Mouse (Mus musculus): Measurements from ENCODE around the gene Ifitm5. TPM values are rescaled to one million over a fixed set of nuclear protein-coding genes. Genes with fewer than 3 reads are reported as not detected.

Ifitm5 gene
- polyA plus RNA-seq, 1 experiment from 2014 or later: 2.4 TPM

- Histone ChIP-seq H3K4me1 (ENCODE audit: control insufficient read depth, insufficient read depth, low read length) (peaks cover 27% of the 10 kb centered on the region), H3K9me3 (ENCODE audit: control insufficient read depth, low read length) (no peaks in the 10 kb centered on the region), H3K27ac (ENCODE audit: low read length) (no peak overlapping the region), H3K4me2 (ENCODE audit: low read depth, low read length) (no peak overlapping the region), H3K9ac (ENCODE audit: low read depth, low read length) (no peak overlapping the region), H3K36me3 (ENCODE audit: control insufficient read depth, insufficient read depth, low read length) (no peaks in the 10 kb centered on the region), H3K4me3 (ENCODE audit: low read length) (no peak overlapping the region), H3K27me3 (replicated peaks; ENCODE audit: control insufficient read depth, insufficient read depth, low read length) (no peaks in the 10 kb centered on the region)
- no peak for ATAC-seq
- WGBS: 49% methylated on average over 3 of the region's 3 CpGs
These were observed 11.7 kb downstream of the Ifitm5 start for GRCm38 (mm10) chr7:140938436-140938835.

- Histone ChIP-seq H3K36me3 (ENCODE audit: control insufficient read depth, insufficient read depth, low read length) (peaks cover 11% of the 10 kb centered on the region; the same call in 1 of the 2 replicates), H3K9ac (ENCODE audit: low read depth, low read length) (no peak overlapping the region), H3K4me3 (ENCODE audit: low read length) (no peak overlapping the region), H3K4me1 (ENCODE audit: control insufficient read depth, insufficient read depth, low read length) (peaks cover 3% of the 10 kb centered on the region), H3K27ac (ENCODE audit: low read length) (no peak overlapping the region), H3K27me3 (replicated peaks; ENCODE audit: control insufficient read depth, insufficient read depth, low read length) (peaks cover 13% of the 10 kb centered on the region), H3K4me2 (ENCODE audit: low read depth, low read length) (no peak overlapping the region), H3K9me3 (ENCODE audit: control insufficient read depth, low read length) (no peaks in the 10 kb centered on the region)
- WGBS: 90% methylated on average over 6 of the region's 6 CpGs
- ATAC-seq: no peak
These were observed 22.9 kb downstream of the Ifitm5 start for GRCm38 (mm10) chr7:140927181-140927580.

- H3K4me2 ChIP-seq (ENCODE audit: low read depth, low read length): peak overlapping the region; percentile 78
- 24% methylated on average over 30 of the region's 30 CpGs for WGBS
- peaks cover 11% of the 10 kb centered on the region for H3K4me1 ChIP-seq (ENCODE audit: control insufficient read depth, insufficient read depth, low read length)
- H3K36me3 ChIP-seq (ENCODE audit: control insufficient read depth, insufficient read depth, low read length): peaks cover 11% of the 10 kb centered on the region; the same call in 1 of the 2 replicates
- no peak for ATAC-seq
- H3K9me3 ChIP-seq (ENCODE audit: control insufficient read depth, low read length): no peaks in the 10 kb centered on the region
- H3K27ac ChIP-seq (ENCODE audit: low read length): peak overlapping the region; percentile 78
- H3K27me3 ChIP-seq (replicated peaks; ENCODE audit: control insufficient read depth, insufficient read depth, low read length): peaks cover 24% of the 10 kb centered on the region
- H3K4me3 ChIP-seq (ENCODE audit: low read length): peak overlapping the region; percentile 56
- peak overlapping the region; percentile 62 for H3K9ac ChIP-seq (ENCODE audit: low read depth, low read length)
These were observed 26.9 kb downstream of the Ifitm5 start for GRCm38 (mm10) chr7:140923070-140923775.

GRCm38 (mm10) chr7:140922398-140923069 lies 27.6 kb downstream of the Ifitm5 start:
- H3K9me3 ChIP-seq (ENCODE audit: control insufficient read depth, low read length): no peaks in the 10 kb centered on the region
- H3K4me2 ChIP-seq (ENCODE audit: low read depth, low read length): peak overlapping the region; percentile 78
- peaks cover 24% of the 10 kb centered on the region for H3K27me3 ChIP-seq (replicated peaks; ENCODE audit: control insufficient read depth, insufficient read depth, low read length)
- peak; percentile 21; the same call in 1 of the 2 replicates for ATAC-seq
- H3K4me3 ChIP-seq (ENCODE audit: low read length): peak overlapping the region; percentile 56
- WGBS: 1% methylated on average over 49 of the region's 49 CpGs
- peak overlapping the region; percentile 78 for H3K27ac ChIP-seq (ENCODE audit: low read length)
- H3K4me1 ChIP-seq (ENCODE audit: control insufficient read depth, insufficient read depth, low read length): peaks cover 11% of the 10 kb centered on the region
- peak overlapping the region; percentile 62 for H3K9ac ChIP-seq (ENCODE audit: low read depth, low read length)
- peaks cover 7% of the 10 kb centered on the region; the same call in 1 of the 2 replicates for H3K36me3 ChIP-seq (ENCODE audit: control insufficient read depth, insufficient read depth, low read length)

GRCm38 (mm10) chr7:140921225-140921975 lies 28.7 kb downstream of the Ifitm5 start:
- Histone ChIP-seq H3K27ac (ENCODE audit: low read length) (peak overlapping the region; percentile 89), H3K4me2 (ENCODE audit: low read depth, low read length) (peak overlapping the region; percentile 78), H3K27me3 (replicated peaks; ENCODE audit: control insufficient read depth, insufficient read depth, low read length) (peaks cover 24% of the 10 kb centered on the region), H3K4me1 (ENCODE audit: control insufficient read depth, insufficient read depth, low read length) (peaks cover 14% of the 10 kb centered on the region), H3K4me3 (ENCODE audit: low read length) (peak overlapping the region; percentile 56), H3K36me3 (ENCODE audit: control insufficient read depth, insufficient read depth, low read length) (peaks cover 3% of the 10 kb centered on the region; the same call in 1 of the 2 replicates), H3K9ac (ENCODE audit: low read depth, low read length) (peak overlapping the region; percentile 62), H3K9me3 (ENCODE audit: control insufficient read depth, low read length) (no peaks in the 10 kb centered on the region)
- 33% methylated on average over 22 of the region's 22 CpGs for WGBS
- 0 out of 2 replicates have a peak, but pooled peaks have one; percentile 1 for ATAC-seq

DNA sequence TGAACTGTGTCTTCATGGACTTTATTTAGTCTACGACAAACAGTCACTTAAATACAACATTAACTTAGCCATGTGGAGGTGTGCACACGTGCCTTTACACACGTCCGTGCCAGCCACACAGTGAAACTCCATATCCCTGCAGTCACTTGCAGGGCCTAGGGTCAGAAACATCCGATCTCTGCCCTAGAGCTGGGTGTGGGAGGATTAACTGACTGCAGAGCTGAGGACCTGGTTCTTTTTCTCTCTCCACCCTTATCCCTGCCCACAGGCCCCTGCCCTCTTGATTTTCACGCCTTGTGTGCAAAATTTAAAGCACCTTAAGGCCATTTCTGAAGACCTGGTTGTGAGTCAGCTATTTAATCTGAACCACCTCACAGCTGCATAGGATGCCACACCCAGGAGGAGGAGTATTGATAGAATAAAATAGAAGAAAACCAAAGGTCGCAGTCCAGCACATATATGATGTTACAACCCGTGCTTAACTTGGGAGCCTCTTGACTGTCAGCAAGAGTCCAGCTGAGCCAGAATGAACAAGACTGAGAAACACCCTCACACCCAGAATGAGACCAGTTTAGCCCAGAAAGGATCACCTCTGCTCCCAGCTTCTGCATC lies 29.6 kb downstream of the Ifitm5 start, which contains the start of gene Nlrp6:
Nlrp6 (plus strand) TSS at position 485 of the 612 bp plus-strand sequence.
- Histone ChIP-seq H3K9ac (ENCODE audit: low read depth, low read length) (peak within 1 kb of the TSS; percentile 62), H3K36me3 (ENCODE audit: control insufficient read depth, insufficient read depth, low read length) (peaks cover 3% of the 10 kb centered on the region; the same call in 1 of the 2 replicates), H3K4me3 (ENCODE audit: low read length) (peak within 1 kb of the TSS; percentile 56), H3K9me3 (ENCODE audit: control insufficient read depth, low read length) (no peaks in the 10 kb centered on the region), H3K27ac (ENCODE audit: low read length) (peak within 1 kb of the TSS; percentile 89), H3K4me2 (ENCODE audit: low read depth, low read length) (peak within 1 kb of the TSS; percentile 78), H3K4me1 (ENCODE audit: control insufficient read depth, insufficient read depth, low read length) (peaks cover 16% of the 10 kb centered on the region), H3K27me3 (replicated peaks; ENCODE audit: control insufficient read depth, insufficient read depth, low read length) (peaks cover 24% of the 10 kb centered on the region)
- ATAC-seq: peak; percentile 81
- 52% methylated on average over 8 of the region's 8 CpGs for WGBS

GRCm38 (mm10) chr7:140919911-140920310 lies 30.2 kb downstream of the Ifitm5 start:
- 43% methylated on average over 4 of the region's 4 CpGs for WGBS
- peak overlapping the region; percentile 1; the same call in 1 of the 2 replicates for H3K4me2 ChIP-seq (ENCODE audit: low read depth, low read length)
- H3K27ac ChIP-seq (ENCODE audit: low read length): peak overlapping the region; percentile 89
- H3K4me3 ChIP-seq (ENCODE audit: low read length): no peak overlapping the region
- H3K36me3 ChIP-seq (ENCODE audit: control insufficient read depth, insufficient read depth, low read length): peaks cover 3% of the 10 kb centered on the region; the same call in 1 of the 2 replicates
- peaks cover 24% of the 10 kb centered on the region for H3K27me3 ChIP-seq (replicated peaks; ENCODE audit: control insufficient read depth, insufficient read depth, low read length)
- no peaks in the 10 kb centered on the region for H3K9me3 ChIP-seq (ENCODE audit: control insufficient read depth, low read length)
- H3K4me1 ChIP-seq (ENCODE audit: control insufficient read depth, insufficient read depth, low read length): peaks cover 16% of the 10 kb centered on the region
- peak; percentile 46 for ATAC-seq
- H3K9ac ChIP-seq (ENCODE audit: low read depth, low read length): no peak overlapping the region; the same call in 1 of the 2 replicates

DNA sequence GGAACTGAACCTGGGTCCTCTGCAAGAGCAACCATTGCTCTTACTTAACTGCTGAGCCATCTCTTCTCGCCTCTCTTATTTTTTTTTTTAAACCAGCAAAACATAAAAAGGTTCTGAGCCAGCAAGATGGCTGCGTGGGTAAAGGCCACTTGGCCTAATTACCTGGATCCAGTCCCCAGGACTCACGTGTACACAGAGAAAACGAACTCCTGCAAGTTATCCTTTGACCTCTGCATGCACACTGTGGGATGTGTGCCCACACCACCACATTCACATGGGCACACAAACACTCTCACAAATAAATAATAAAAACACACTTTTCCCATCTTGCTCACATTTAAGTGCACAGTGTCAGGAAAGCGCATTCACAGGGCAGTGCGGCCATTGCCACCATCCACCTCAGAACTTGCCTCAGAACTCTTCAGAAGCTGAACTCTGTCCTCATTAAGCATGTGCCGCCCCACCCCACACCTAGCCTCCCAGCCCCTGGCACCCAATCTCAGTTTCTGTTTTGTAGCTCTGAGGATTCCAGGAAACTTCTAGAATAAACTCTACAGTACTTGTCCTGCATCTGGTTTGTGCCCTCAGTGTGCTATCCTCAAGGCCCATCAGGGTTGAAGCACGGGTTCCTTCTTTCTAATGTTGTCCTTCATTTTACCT lies 35.9 kb downstream of the Ifitm5 start:
- no peak overlapping the region for H3K4me3 ChIP-seq (ENCODE audit: low read length)
- ATAC-seq: peak; percentile 27
- no peak overlapping the region for H3K9ac ChIP-seq (ENCODE audit: low read depth, low read length)
- no peaks in the 10 kb centered on the region for H3K9me3 ChIP-seq (ENCODE audit: control insufficient read depth, low read length)
- peak overlapping the region; percentile 94 for H3K27ac ChIP-seq (ENCODE audit: low read length)
- no peak overlapping the region for H3K4me2 ChIP-seq (ENCODE audit: low read depth, low read length)
- no peaks in the 10 kb centered on the region for H3K36me3 ChIP-seq (ENCODE audit: control insufficient read depth, insufficient read depth, low read length)
- 72% methylated on average over 8 of the region's 8 CpGs for WGBS
- H3K4me1 ChIP-seq (ENCODE audit: control insufficient read depth, insufficient read depth, low read length): peaks cover 15% of the 10 kb centered on the region
- no peaks in the 10 kb centered on the region for H3K27me3 ChIP-seq (replicated peaks; ENCODE audit: control insufficient read depth, insufficient read depth, low read length)
